Mouse (Mus musculus) limb, embryonic 10.5 days (tissue): ENCODE data around the gene Lhx1. TPM values are rescaled to one million over a fixed set of nuclear protein-coding genes. Genes with fewer than 3 reads are reported as not detected.

ENCODE experiments used
- DNase-seq: peaks from one replicate; pipeline ENCODE4 v3.0.0-alpha.2; 2017; ENCODE audit warnings: low spot score
- H3K27ac ChIP-seq: fragments of 300-500 bp; sonication (generic); 2 replicates; pipeline ENCODE4 v1.5.1; 2016; ENCODE audit warnings: mild to moderate bottlenecking
- H3K27me3 ChIP-seq: fragments of 300-500 bp; sonication (generic); 2 replicates; pipeline ENCODE4 v1.6.1; 2016; ENCODE audit warnings: low read depth, mild to moderate bottlenecking; ENCODE audit not compliant: poor library complexity, severe bottlenecking
- H3K36me3 ChIP-seq: fragments of 300-500 bp; sonication (generic); 2 replicates; pipeline ENCODE4 v1.6.1; 2016; ENCODE audit warnings: mild to moderate bottlenecking, moderate library complexity
- H3K4me1 ChIP-seq: fragments of 300-500 bp; sonication (generic); 2 replicates; pipeline ENCODE4 v1.6.1; 2016
- H3K4me3 ChIP-seq: fragments of 300-500 bp; sonication (generic); 2 replicates; pipeline ENCODE4 v1.5.1; 2016; ENCODE audit warnings: mild to moderate bottlenecking, moderate library complexity
- H3K9me3 ChIP-seq: fragments of 300-500 bp; sonication (generic); replicated peaks from 2 replicates; pipeline ENCODE4 v1.6.1; 2016; ENCODE audit warnings: mild to moderate bottlenecking
- WGBS: fragments of 180-500 bp; shearing (Covaris S2); methylation state at CpG from one replicate; pipeline ENCODE4 v1.1.7; 2016; 5-methylcytosine and 5-hydroxymethylcytosine counted together
- polyA plus RNA-seq: library from polyadenylated mRNA; unstranded; fragments of >200 nt; fragmentation: Nextera tagmentation; extraction: Ambion mirVana; gene quantifications from 2 replicates; pipeline ENCODE4 v1.2.1, GENCODE M21; 2016

Gene Lhx1
- polyA plus RNA-seq, result 0.16 and 0.31 TPM in 2 replicates

DNA sequence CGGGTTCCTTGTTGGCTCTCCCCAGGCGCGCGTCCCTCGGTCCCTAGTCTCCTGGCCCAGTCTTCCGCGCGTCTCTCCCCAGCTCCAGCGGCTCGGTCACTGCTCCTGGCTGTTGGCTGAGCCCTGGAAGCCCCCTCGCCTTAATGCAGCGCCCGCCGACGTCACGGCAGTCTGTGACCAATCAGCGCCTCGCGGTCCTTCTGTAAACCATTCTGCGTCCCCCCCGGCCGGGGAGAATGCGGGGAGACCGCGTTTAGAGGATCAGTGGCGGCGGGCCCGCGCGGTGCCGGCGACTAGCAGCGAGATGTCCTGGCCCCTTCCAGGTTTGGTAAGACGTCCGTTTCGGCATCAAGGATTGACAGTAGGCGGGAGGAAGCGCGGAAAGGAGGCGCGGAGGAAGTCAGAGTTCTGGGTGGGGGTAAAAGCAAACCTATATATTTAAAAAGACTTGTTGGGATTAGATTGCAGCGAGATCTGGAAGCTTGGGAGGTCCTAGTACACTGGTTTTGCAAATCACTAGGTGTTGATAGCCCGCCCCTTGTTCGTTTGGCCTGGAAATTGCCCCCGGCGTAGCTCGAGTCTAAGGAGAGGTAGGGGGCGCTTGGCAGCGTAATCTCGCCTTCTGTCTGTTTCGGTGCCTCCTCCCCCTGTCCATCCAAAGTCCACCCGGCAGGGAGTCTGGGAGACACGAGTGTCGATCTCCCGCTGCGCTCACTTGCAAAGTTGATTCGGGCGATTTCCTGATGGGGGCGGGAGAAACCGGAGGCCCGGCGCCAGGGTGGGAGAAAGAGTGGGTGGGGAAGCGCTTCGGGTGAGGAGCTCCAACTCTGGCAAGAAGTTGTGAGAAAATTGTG is at the start of gene Lhx1:
TSS of gene Lhx1 (minus strand) at position 115 of the 854 bp plus-strand sequence.
- H3K27ac ChIP-seq, result peak within 1 kb of the TSS; percentile 21; the same call in 1 of the 2 replicates
- under 1% methylated on average over 64 of the region's 64 CpGs for WGBS
- H3K9me3 ChIP-seq, result no peaks in the 10 kb centered on the region
- H3K27me3 ChIP-seq, result peaks cover 100% of the 10 kb centered on the region
- H3K36me3 ChIP-seq, result no peaks in the 10 kb centered on the region
- peak within 1 kb of the TSS; percentile 60 for H3K4me3 ChIP-seq
- H3K4me1 ChIP-seq, result peaks cover 60% of the 10 kb centered on the region
- peak; percentile 88 for DNase-seq

DNA sequence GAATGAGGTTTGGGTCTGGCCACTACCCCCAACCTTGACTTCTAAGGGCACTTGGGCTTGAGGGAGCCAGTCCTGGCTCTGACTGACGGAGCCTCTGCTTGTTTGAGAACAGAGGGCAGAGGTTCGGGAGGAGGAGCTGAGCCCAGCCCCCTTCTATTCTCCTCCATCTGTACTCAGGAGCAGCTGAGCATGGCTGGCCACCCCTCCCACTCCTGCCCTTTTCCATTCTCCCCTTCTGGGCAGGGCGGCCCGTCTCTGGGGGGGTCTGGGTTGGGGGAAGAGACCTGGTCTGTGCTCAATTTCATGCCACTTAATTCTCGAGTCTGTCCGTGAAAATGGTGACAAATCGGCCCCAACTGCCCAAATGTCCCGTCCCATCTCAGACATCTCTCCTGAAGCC is 49.5 kb upstream of the Lhx1 start:
- no peaks in the 10 kb centered on the region for H3K9me3 ChIP-seq
- no peaks in the 10 kb centered on the region for H3K36me3 ChIP-seq
- WGBS, result 49% methylated on average over 8 of the region's 8 CpGs
- H3K4me3 ChIP-seq, result no peak overlapping the region
- DNase-seq, result no peak
- no peak overlapping the region for H3K27ac ChIP-seq
- H3K27me3 ChIP-seq, result peaks cover 56% of the 10 kb centered on the region
- H3K4me1 ChIP-seq, result peaks cover 12% of the 10 kb centered on the region; the same call in 1 of the 2 replicates

- H3K36me3 ChIP-seq, result no peaks in the 10 kb centered on the region
- 65% methylated on average over 8 of the region's 8 CpGs for WGBS
- H3K4me1 ChIP-seq, result peaks cover 18% of the 10 kb centered on the region
These were observed 48.3 kb upstream of the Lhx1 start for GRCm38 (mm10) chr11:84573637-84574036.

DNA sequence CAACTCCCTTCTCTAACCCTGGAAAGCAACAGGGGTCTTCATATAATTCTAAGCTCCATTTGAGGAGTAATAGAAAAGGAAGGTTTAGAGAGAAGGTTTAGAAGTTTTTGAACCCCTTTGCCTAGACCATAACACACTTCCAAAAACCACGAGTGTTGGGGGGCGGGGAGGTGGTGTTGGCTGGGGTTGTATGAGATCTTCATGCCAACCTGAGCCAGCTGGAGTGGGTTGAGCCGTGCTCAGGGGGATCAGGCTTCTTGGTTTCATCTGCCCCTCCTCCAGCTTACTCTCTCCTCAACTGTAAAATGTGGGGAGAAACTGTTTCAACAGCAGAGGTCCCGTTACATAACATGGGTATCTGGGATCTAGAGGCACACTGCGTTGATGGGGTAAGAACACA is 45.5 kb upstream of the Lhx1 start:
- no peak overlapping the region for H3K27ac ChIP-seq
- no peaks in the 10 kb centered on the region for H3K36me3 ChIP-seq
- peaks cover 78% of the 10 kb centered on the region for H3K27me3 ChIP-seq
- no peaks in the 10 kb centered on the region for H3K9me3 ChIP-seq
- 70% methylated on average over 5 of the region's 5 CpGs for WGBS
- no peak overlapping the region for H3K4me3 ChIP-seq
- no peak for DNase-seq
- peaks cover 26% of the 10 kb centered on the region for H3K4me1 ChIP-seq

More at GRCm38 (mm10) chr11:84573637-84574036, 48.3 kb upstream of the Lhx1 start:
- H3K9me3 ChIP-seq, result no peaks in the 10 kb centered on the region
- no peak for DNase-seq
- peaks cover 64% of the 10 kb centered on the region for H3K27me3 ChIP-seq
- H3K27ac ChIP-seq, result no peak overlapping the region
- no peak overlapping the region for H3K4me3 ChIP-seq

DNA sequence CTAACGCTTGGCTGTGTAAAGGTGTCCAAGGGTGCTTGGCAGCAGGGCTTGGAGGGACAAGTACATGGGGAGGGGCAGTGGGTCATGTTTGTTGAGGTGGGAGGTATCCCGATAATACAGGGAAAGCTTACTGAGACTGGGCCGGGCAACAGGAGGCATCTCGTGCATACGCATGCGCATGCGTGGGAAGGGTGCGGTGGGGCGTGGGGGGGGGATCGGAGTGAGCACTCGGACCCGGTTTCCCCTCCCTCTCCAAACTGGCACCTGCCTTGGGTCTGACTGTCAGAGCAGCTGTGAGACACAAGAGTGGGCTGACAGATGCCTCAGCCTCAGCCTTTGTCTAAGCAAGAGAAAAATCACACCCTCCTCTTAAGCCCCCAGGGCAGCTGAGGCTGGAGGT is 45.1 kb upstream of the Lhx1 start:
- Histone ChIP-seq H3K4me1 (peaks cover 26% of the 10 kb centered on the region), H3K4me3 (no peak overlapping the region), H3K9me3 (no peaks in the 10 kb centered on the region), H3K36me3 (no peaks in the 10 kb centered on the region), H3K27ac (no peak overlapping the region), H3K27me3 (peaks cover 79% of the 10 kb centered on the region)
- DNase-seq, result no peak
- 60% methylated on average over 12 of the region's 12 CpGs for WGBS

DNA sequence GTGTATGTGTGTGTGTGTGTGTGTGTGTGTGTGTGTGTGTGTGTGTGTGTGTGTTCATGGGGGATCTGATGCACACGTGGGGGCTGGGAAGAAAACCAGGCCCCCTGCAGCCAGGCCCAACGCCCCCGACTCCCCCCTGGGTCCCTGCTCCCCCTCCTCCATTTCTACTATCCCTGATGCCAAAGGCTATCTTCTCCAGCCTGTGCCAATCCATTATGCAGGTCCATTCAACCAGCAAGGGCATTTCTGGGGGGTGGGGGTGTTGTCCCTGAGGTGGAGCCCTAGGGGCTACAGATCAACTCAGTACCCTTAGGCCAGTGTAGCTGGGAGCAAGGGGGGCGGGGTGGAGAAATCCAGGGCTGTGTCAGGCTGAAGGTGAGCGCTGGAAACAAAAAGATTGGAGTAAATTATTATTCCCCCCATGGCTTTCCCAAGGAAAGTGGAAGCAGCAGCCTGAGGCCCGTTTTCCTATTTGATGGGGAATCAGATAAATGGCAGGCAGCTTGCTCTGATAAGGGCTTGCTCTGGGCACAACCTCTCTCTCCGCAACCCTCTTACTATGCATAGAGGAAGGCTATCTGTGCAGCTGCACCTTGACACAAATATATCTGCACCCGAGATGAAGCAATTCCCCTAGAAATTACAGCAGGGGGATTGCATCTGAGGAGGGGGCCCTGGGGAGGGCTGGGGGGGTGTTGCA is 43.9 kb upstream of the Lhx1 start:
- Histone ChIP-seq H3K9me3 (no peaks in the 10 kb centered on the region), H3K27me3 (peaks cover 79% of the 10 kb centered on the region)

DNA sequence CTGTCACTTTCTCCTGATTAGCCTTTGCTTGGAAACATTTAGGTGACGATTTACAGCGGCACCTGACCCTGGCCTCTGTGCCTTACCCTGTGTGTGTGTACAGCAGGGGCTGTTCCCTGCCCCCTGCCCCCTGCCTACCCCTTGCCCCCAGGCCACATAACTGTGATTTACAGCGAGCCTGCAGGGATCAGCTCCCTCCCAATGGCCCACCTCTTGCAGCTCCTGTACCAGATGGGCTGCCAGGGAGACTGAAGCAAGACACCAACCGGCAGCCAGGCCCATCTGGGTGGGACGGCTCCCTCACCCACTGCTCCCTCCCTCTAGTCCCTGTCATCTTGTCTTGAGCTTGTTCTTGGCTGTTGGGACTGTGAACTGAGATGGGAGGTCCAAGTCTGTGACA is 43.1 kb upstream of the Lhx1 start:
- no peaks in the 10 kb centered on the region for H3K9me3 ChIP-seq
- WGBS, result 6% methylated on average over 5 of the region's 5 CpGs
- no peak overlapping the region for H3K27ac ChIP-seq
- peaks cover 85% of the 10 kb centered on the region for H3K27me3 ChIP-seq
- no peak for DNase-seq
- no peak overlapping the region for H3K4me3 ChIP-seq
- H3K4me1 ChIP-seq, result peaks cover 22% of the 10 kb centered on the region
- no peaks in the 10 kb centered on the region for H3K36me3 ChIP-seq

More for the DNA sequence above, 43.9 kb upstream of the Lhx1 start:
- Histone ChIP-seq H3K36me3 (no peaks in the 10 kb centered on the region), H3K4me1 (peaks cover 20% of the 10 kb centered on the region), H3K27ac (no peak overlapping the region), H3K4me3 (no peak overlapping the region)
- no peak for DNase-seq
- WGBS, result 57% methylated on average over 7 of the region's 8 CpGs

DNA sequence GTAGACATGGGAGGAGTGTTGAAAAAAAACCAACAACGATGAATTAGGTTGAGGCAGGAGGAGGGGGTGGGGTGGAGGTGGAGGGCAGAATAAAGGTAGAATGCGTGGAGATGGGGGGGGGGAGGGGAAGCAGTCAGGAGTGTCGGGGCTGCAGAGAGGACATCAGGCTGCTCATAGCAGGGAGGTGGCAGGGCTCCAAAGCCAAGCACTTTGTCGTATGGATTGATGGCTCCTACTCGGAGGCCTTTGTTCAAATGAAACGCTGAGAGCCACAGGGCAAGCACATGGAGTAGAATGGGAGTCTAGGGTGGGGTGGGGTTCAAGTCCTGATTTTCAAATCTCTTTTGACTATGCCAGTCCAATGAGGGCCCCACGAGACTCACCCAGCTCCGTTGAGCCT is 41.4 kb upstream of the Lhx1 start:
- Histone ChIP-seq H3K36me3 (no peaks in the 10 kb centered on the region), H3K27ac (no peak overlapping the region), H3K9me3 (no peaks in the 10 kb centered on the region), H3K4me3 (no peak overlapping the region), H3K27me3 (peaks cover 97% of the 10 kb centered on the region), H3K4me1 (peaks cover 31% of the 10 kb centered on the region)
- WGBS, result 44% methylated on average over 8 of the region's 8 CpGs
- DNase-seq, result no peak

DNA sequence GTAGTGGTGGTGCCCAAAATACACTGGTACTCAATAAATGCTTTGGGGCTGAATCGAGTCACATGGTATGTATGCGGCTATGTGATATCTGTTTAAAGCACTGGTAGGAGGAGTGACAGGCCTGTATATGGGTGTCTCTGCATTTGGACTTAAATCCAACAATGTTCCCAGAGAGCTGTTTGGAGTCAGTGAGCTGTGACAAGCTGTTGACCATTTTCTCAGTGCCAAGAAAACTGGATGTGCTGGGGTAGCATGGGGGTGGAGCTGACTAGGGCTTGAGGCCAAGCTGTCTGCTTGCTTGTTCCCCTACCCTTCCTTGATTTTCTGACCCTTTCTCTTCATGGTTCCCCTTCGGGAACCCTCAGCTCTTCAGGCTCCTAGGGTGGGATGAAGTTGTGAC is 39.9 kb upstream of the Lhx1 start:
- DNase-seq, result no peak
- WGBS, result 91% methylated on average over 3 of the region's 3 CpGs
- Histone ChIP-seq H3K27ac (no peak overlapping the region), H3K9me3 (no peaks in the 10 kb centered on the region), H3K4me3 (no peak overlapping the region), H3K36me3 (no peaks in the 10 kb centered on the region), H3K27me3 (peaks cover 93% of the 10 kb centered on the region), H3K4me1 (peaks cover 32% of the 10 kb centered on the region)

DNA sequence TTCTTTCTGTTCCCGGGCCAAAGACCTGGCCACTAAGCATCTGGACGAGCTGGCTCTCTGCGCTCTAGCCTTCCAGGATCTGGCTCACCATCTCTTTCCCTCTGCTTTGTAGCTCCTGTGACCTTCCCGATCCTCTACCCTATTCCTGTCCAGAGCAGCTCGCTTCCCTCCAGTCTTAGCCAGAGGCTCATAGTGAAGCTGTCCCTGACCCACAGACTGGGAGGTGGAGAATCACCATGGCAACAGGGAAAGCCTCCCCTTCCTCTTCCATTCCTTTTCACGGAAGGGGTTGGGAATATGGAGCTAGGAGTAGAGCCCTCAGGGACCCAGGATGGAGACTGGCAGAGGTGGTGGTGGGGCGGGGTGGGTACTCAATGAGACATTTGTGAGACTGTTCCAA is 38.0 kb upstream of the Lhx1 start:
- peaks cover 75% of the 10 kb centered on the region for H3K27me3 ChIP-seq
- H3K4me1 ChIP-seq, result peaks cover 21% of the 10 kb centered on the region
- no peak overlapping the region for H3K27ac ChIP-seq
- no peak for DNase-seq
- H3K4me3 ChIP-seq, result no peak overlapping the region
- 48% methylated on average over 7 of the region's 7 CpGs for WGBS
- H3K9me3 ChIP-seq, result no peaks in the 10 kb centered on the region
- no peaks in the 10 kb centered on the region for H3K36me3 ChIP-seq

- Histone ChIP-seq H3K9me3 (no peaks in the 10 kb centered on the region), H3K36me3 (no peaks in the 10 kb centered on the region), H3K27ac (no peak overlapping the region), H3K27me3 (peaks cover 71% of the 10 kb centered on the region), H3K4me1 (peaks cover 16% of the 10 kb centered on the region), H3K4me3 (no peak overlapping the region)
- 28% methylated on average over 9 of the region's 9 CpGs for WGBS
- no peak for DNase-seq
These were observed 37.5 kb upstream of the Lhx1 start for GRCm38 (mm10) chr11:84562758-84563347.

DNA sequence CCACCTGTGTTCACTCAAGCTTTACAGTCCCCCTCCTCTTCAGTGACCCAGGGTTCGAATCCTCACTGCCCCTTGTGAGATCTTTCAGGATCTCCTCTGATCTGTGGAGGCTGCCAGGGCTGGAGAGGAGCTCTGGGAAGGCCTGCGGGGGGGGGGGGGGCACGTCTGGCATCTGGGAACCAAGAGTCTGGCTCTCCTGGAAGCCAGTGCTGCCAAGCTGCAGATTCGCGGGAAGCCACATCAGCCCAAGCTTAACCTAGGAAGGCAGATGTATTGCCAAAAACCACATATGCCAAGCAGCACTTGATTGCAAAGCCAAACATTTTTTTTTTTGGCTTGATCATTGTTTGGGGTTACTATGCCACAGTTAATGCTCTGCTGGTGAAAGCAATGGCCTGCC is 36.2 kb upstream of the Lhx1 start:
- peaks cover 16% of the 10 kb centered on the region for H3K4me1 ChIP-seq
- H3K27me3 ChIP-seq, result peaks cover 58% of the 10 kb centered on the region
- no peaks in the 10 kb centered on the region for H3K9me3 ChIP-seq
- H3K36me3 ChIP-seq, result no peaks in the 10 kb centered on the region
- H3K27ac ChIP-seq, result no peak overlapping the region
- no peak overlapping the region for H3K4me3 ChIP-seq
- WGBS, result 74% methylated on average over 5 of the region's 5 CpGs
- no peak for DNase-seq
